Mouse (Mus musculus): Measurements from ENCODE around the gene Dedd.

Dedd gene

GRCm38 (mm10) chr1:171328839-171329432 lies at the start of gene Dedd:
TSS of gene Dedd (plus strand) at chr1:171329145.
- in situ Hi-C loops (cut with MboI; ENCODE audit: unreplicated experiment in 2 of 2): no loop called here

- in situ Hi-C loops (cut with MboI; ENCODE audit: unreplicated experiment in 2 of 2): loop anchor here in 1 of 2 experiments (25.0 kb wide), 1 partner anchor 1742 kb away; the partner anchor contains the start of gene Nuf2
Measured at GRCm38 (mm10) chr1:171279721-171280120, 49.2 kb upstream of the Dedd start.

- in situ Hi-C loops (cut with MboI; ENCODE audit: unreplicated experiment in 2 of 2): loop anchor here in 1 of 2 experiments (25.0 kb wide), 1 partner anchor 1743 kb away; the partner anchor contains the start of gene Nuf2
Measured at GRCm38 (mm10) chr1:171280250-171280915, 48.6 kb upstream of the Dedd start.

- in situ Hi-C loops (cut with MboI; ENCODE audit: unreplicated experiment in 2 of 2): loop anchor here in 1 of 2 experiments (25.0 kb wide), 1 partner anchor 1744 kb away; the partner anchor contains the start of gene Nuf2
Measured at GRCm38 (mm10) chr1:171280916-171281527, 47.9 kb upstream of the Dedd start, which contains the start of gene Ppox. TSS of gene Ppox (minus strand) at chr1:171281186.

- in situ Hi-C loops (cut with MboI; ENCODE audit: unreplicated experiment in 2 of 2): loop anchor here in 1 of 2 experiments (25.0 kb wide), 1 partner anchor 1744 kb away; the partner anchor contains the start of gene Nuf2
Measured at GRCm38 (mm10) chr1:171281528-171281923, 47.4 kb upstream of the Dedd start.

GRCm38 (mm10) chr1:171282086-171282805 lies 46.7 kb upstream of the Dedd start:
- in situ Hi-C loops (cut with MboI; ENCODE audit: unreplicated experiment in 2 of 2): loop anchor here in 1 of 2 experiments (25.0 kb wide), 1 partner anchor 1745 kb away; the partner anchor contains the start of gene Nuf2

- in situ Hi-C loops (cut with MboI; ENCODE audit: unreplicated experiment in 2 of 2): loop anchor here in 1 of 2 experiments (25.0 kb wide), 1 partner anchor 1746 kb away; the partner anchor contains the start of gene Nuf2
Measured at GRCm38 (mm10) chr1:171283188-171284160, 45.5 kb upstream of the Dedd start.

GRCm38 (mm10) chr1:171284491-171284890 lies 44.5 kb upstream of the Dedd start:
- in situ Hi-C loops (cut with MboI; ENCODE audit: unreplicated experiment in 2 of 2): loop anchor here in 1 of 2 experiments (25.0 kb wide), 1 partner anchor 1747 kb away; the partner anchor contains the start of gene Nuf2

GRCm38 (mm10) chr1:171285096-171285892 lies 43.7 kb upstream of the Dedd start:
- in situ Hi-C loops (cut with MboI; ENCODE audit: unreplicated experiment in 2 of 2): loop anchor here in 1 of 2 experiments (25.0 kb wide), 1 partner anchor 1748 kb away; the partner anchor contains the start of gene Nuf2

- in situ Hi-C loops (cut with MboI; ENCODE audit: unreplicated experiment in 2 of 2): loop anchor here in 1 of 2 experiments (25.0 kb wide), 1 partner anchor 1749 kb away; the partner anchor contains the start of gene Nuf2
Measured at GRCm38 (mm10) chr1:171286517-171286916, 42.4 kb upstream of the Dedd start.

GRCm38 (mm10) chr1:171287136-171288081 lies 41.5 kb upstream of the Dedd start, which contains the start of gene Usp21:
TSS of gene Usp21 (minus strand) at chr1:171287991.
- in situ Hi-C loops (cut with MboI; ENCODE audit: unreplicated experiment in 2 of 2): loop anchor here in 1 of 2 experiments (25.0 kb wide), 1 partner anchor 1750 kb away; the partner anchor contains the start of gene Nuf2

- in situ Hi-C loops (cut with MboI; ENCODE audit: unreplicated experiment in 2 of 2): loop anchor here in 1 of 2 experiments (25.0 kb wide), 1 partner anchor 1751 kb away; the partner anchor contains the start of gene Nuf2
Measured at GRCm38 (mm10) chr1:171288328-171288727, 40.6 kb upstream of the Dedd start.

GRCm38 (mm10) chr1:171293351-171293750 lies 35.6 kb upstream of the Dedd start:
- in situ Hi-C loops (cut with MboI; ENCODE audit: unreplicated experiment in 2 of 2): loop anchor here in 1 of 2 experiments (25.0 kb wide), 1 partner anchor 1756 kb away; the partner anchor contains the start of gene Nuf2

GRCm38 (mm10) chr1:171293906-171294297 lies 35.0 kb upstream of the Dedd start:
- in situ Hi-C loops (cut with MboI; ENCODE audit: unreplicated experiment in 2 of 2): loop anchor here in 1 of 2 experiments (25.0 kb wide), 1 partner anchor 1757 kb away; the partner anchor contains the start of gene Nuf2

GRCm38 (mm10) chr1:171294298-171295062 lies 34.5 kb upstream of the Dedd start, which contains the start of gene Ufc1:
TSS of gene Ufc1 (minus strand) at chr1:171295024.
- in situ Hi-C loops (cut with MboI; ENCODE audit: unreplicated experiment in 2 of 2): loop anchor here in 1 of 2 experiments (25.0 kb wide), 1 partner anchor 1757 kb away; the partner anchor contains the start of gene Nuf2

- in situ Hi-C loops (cut with MboI; ENCODE audit: unreplicated experiment in 2 of 2): loop anchor here in 1 of 2 experiments (25.0 kb wide), 1 partner anchor 1758 kb away; the partner anchor contains the start of gene Nuf2
Measured at GRCm38 (mm10) chr1:171295063-171295402, 33.9 kb upstream of the Dedd start.
